Mouse (Mus musculus) stomach, embryonic 14.5 days (tissue): ENCODE measurements around the gene Zfp280d. TPM values are rescaled to one million over a fixed set of nuclear protein-coding genes. Genes with fewer than 3 reads are reported as not detected.
A peak's percentile ranks its signal among the peaks of the same experiment; 100 is the strongest.
"Not testable (repeated sequence)": the region's sequence is repeated elsewhere in the genome, so short reads cannot be mapped to it uniquely, and the experiment has no call there.

Source experiments
- ATAC-seq: fragments of 200-750 bp; cut with Nextera tagmentation; 2 replicates; pipeline ENCODE4 v1.8.0; 2017; ENCODE audit warnings: low read depth, moderate TSS enrichment; ENCODE audit not compliant: insufficient number of reproducible peaks, insufficient read depth, low FRiP score
- H3K27ac ChIP-seq: fragments of 300-500 bp; sonication (generic); 2 replicates; pipeline ENCODE4 v1.5.1; 2014; ENCODE audit warnings: mild to moderate bottlenecking, low read length, moderate library complexity, mixed read lengths
- H3K27me3 ChIP-seq: fragments of 300-500 bp; sonication (generic); 2 replicates; pipeline ENCODE4 v1.6.1; 2014; ENCODE audit warnings: low read length, control low read depth, mixed read lengths; ENCODE audit not compliant: control insufficient read depth, insufficient read depth
- H3K36me3 ChIP-seq: fragments of 300-500 bp; sonication (generic); 2 replicates; pipeline ENCODE4 v1.6.1; 2014; ENCODE audit warnings: mild to moderate bottlenecking, control low read depth, low read length, moderate library complexity, mixed read lengths; ENCODE audit not compliant: control insufficient read depth, insufficient read depth
- H3K4me1 ChIP-seq: fragments of 300-500 bp; sonication (generic); 2 replicates; pipeline ENCODE4 v1.6.1; 2014; ENCODE audit warnings: low read length, control low read depth, mixed read lengths; ENCODE audit not compliant: control insufficient read depth, insufficient read depth
- H3K4me2 ChIP-seq: fragments of 300-500 bp; sonication (generic); replicated peaks from 2 replicates; pipeline ENCODE4 v1.6.1; 2014; ENCODE audit warnings: low read depth, low read length, control low read depth
- H3K4me3 ChIP-seq: fragments of 300-500 bp; sonication (generic); 2 replicates; pipeline ENCODE4 v1.5.1; 2014; ENCODE audit warnings: low read depth, low read length, control low read depth
- H3K9ac ChIP-seq: fragments of 300-500 bp; sonication (generic); replicated peaks from 2 replicates; pipeline ENCODE4 v1.6.1; 2014; ENCODE audit warnings: low read depth, mild to moderate bottlenecking, control low read depth, low read length, moderate library complexity, mixed read lengths
- H3K9me3 ChIP-seq: fragments of 300-500 bp; sonication (generic); 2 replicates; pipeline ENCODE4 v1.6.1; 2016; ENCODE audit warnings: low read depth, low read length, control low read depth; ENCODE audit not compliant: control insufficient read depth
- WGBS: fragments of 180-500 bp; shearing (Covaris S2); extraction: QIAGEN DNeasy Blood & Tissue Kit; methylation state at CpG from one replicate; pipeline ENCODE4 v1.1.7; 2014; 5-methylcytosine and 5-hydroxymethylcytosine counted together
- polyA plus RNA-seq: library from polyadenylated mRNA; unstranded; fragments of >200 nt; fragmentation: Nextera tagmentation; extraction: Ambion mirVana; gene quantifications from 2 replicates; pipeline ENCODE4 v1.2.1, GENCODE M21; 2014

Zfp280d gene
- polyA plus RNA-seq, 1 experiment from 2014 or later = 54.6 TPM

GRCm38 (mm10) chr9:72400121-72400520, 125.5 kb downstream of the Zfp280d start:
- H3K36me3 ChIP-seq = no peaks in the 10 kb centered on the region
- no peak overlapping the region for H3K4me2 ChIP-seq
- WGBS = 53% methylated on average over 4 of the region's 4 CpGs
- no peaks in the 10 kb centered on the region for H3K9me3 ChIP-seq
- no peak overlapping the region for H3K9ac ChIP-seq
- H3K27me3 ChIP-seq = no peaks in the 10 kb centered on the region
- no peak overlapping the region for H3K4me3 ChIP-seq
- no peak for ATAC-seq
- no peak overlapping the region for H3K27ac ChIP-seq
- no peaks in the 10 kb centered on the region for H3K4me1 ChIP-seq

- H3K4me2 ChIP-seq, H3K27me3 ChIP-seq, H3K27ac ChIP-seq, H3K4me1 ChIP-seq, H3K9ac ChIP-seq, H3K9me3 ChIP-seq, ATAC-seq, H3K36me3 ChIP-seq, H3K4me3 ChIP-seq: not testable (repeated sequence)
- WGBS = 64% methylated on average over 4 of the region's 4 CpGs
These were observed 127.1 kb downstream of the Zfp280d start for GRCm38 (mm10) chr9:72401769-72402168.

GRCm38 (mm10) chr9:72403421-72403820, 128.8 kb downstream of the Zfp280d start:
- Histone ChIP-seq H3K4me1 (no peaks in the 10 kb centered on the region), H3K9ac (no peak overlapping the region), H3K4me3 (no peak overlapping the region), H3K9me3 (no peaks in the 10 kb centered on the region), H3K36me3 (no peaks in the 10 kb centered on the region), H3K27ac (no peak overlapping the region), H3K4me2 (no peak overlapping the region), H3K27me3 (no peaks in the 10 kb centered on the region)
- no peak for ATAC-seq
- 75% methylated on average over 6 of the region's 6 CpGs for WGBS

- ATAC-seq = no peak
- no peaks in the 10 kb centered on the region for H3K36me3 ChIP-seq
- whole genome bisulfite sequencing = 88% methylated on average over 8 of the region's 8 CpGs
- H3K4me3 ChIP-seq = no peak overlapping the region
- no peak overlapping the region for H3K9ac ChIP-seq
- no peaks in the 10 kb centered on the region for H3K27me3 ChIP-seq
- H3K9me3 ChIP-seq = no peaks in the 10 kb centered on the region
- H3K4me2 ChIP-seq = no peak overlapping the region
- no peak overlapping the region for H3K27ac ChIP-seq
- H3K4me1 ChIP-seq = no peaks in the 10 kb centered on the region
These were observed 129.8 kb downstream of the Zfp280d start for GRCm38 (mm10) chr9:72404446-72404845.

- Histone ChIP-seq H3K9me3 (no peaks in the 10 kb centered on the region), H3K4me3 (no peak overlapping the region), H3K4me1 (no peaks in the 10 kb centered on the region), H3K36me3 (no peaks in the 10 kb centered on the region), H3K9ac (no peak overlapping the region), H3K4me2 (no peak overlapping the region), H3K27ac (no peak overlapping the region), H3K27me3 (no peaks in the 10 kb centered on the region)
- 68% methylated on average over 3 of the region's 3 CpGs for WGBS
- ATAC-seq = no peak
These were observed 130.3 kb downstream of the Zfp280d start for GRCm38 (mm10) chr9:72404934-72405333.

GRCm38 (mm10) chr9:72405882-72406638, 131.4 kb downstream of the Zfp280d start:
- H3K27ac ChIP-seq = no peak overlapping the region
- H3K9me3 ChIP-seq = no peaks in the 10 kb centered on the region
- ATAC-seq = no peak
- 84% methylated on average over 9 of the region's 9 CpGs for WGBS
- no peak overlapping the region for H3K4me2 ChIP-seq
- no peak overlapping the region for H3K9ac ChIP-seq
- no peaks in the 10 kb centered on the region for H3K36me3 ChIP-seq
- no peak overlapping the region for H3K4me3 ChIP-seq
- no peaks in the 10 kb centered on the region for H3K27me3 ChIP-seq
- no peaks in the 10 kb centered on the region for H3K4me1 ChIP-seq

GRCm38 (mm10) chr9:72408131-72408586, 133.5 kb downstream of the Zfp280d start:
- WGBS = 11% methylated on average over 12 of the region's 12 CpGs
- Histone ChIP-seq H3K9me3 (no peaks in the 10 kb centered on the region), H3K36me3 (no peaks in the 10 kb centered on the region), H3K4me2 (peak overlapping the region; percentile 39), H3K4me3 (peak overlapping the region; percentile 25), H3K9ac (no peak overlapping the region), H3K4me1 (no peaks in the 10 kb centered on the region), H3K27ac (no peak overlapping the region), H3K27me3 (no peaks in the 10 kb centered on the region)
- ATAC-seq = peak; percentile 82; the same call in 1 of the 2 replicates

GRCm38 (mm10) chr9:72409381-72410225, 134.9 kb downstream of the Zfp280d start:
- Histone ChIP-seq H3K27ac (no peak overlapping the region), H3K9ac (no peak overlapping the region), H3K9me3 (no peaks in the 10 kb centered on the region), H3K4me1 (no peaks in the 10 kb centered on the region), H3K27me3 (no peaks in the 10 kb centered on the region), H3K36me3 (no peaks in the 10 kb centered on the region), H3K4me2 (no peak overlapping the region), H3K4me3 (no peak overlapping the region)
- ATAC-seq = peak; percentile 62; the same call in 1 of the 2 replicates
- WGBS = 37% methylated on average over 15 of the region's 15 CpGs
